Mouse (Mus musculus) testis, postnatal 14 days (tissue): ENCODE results near the gene Cobll1.

ENCODE experiments used
- DNase-seq: peaks from one replicate; pipeline ENCODE4 v3.0.0; 2021; ENCODE audit warnings: low spot score

Cobll1 gene

DNA sequence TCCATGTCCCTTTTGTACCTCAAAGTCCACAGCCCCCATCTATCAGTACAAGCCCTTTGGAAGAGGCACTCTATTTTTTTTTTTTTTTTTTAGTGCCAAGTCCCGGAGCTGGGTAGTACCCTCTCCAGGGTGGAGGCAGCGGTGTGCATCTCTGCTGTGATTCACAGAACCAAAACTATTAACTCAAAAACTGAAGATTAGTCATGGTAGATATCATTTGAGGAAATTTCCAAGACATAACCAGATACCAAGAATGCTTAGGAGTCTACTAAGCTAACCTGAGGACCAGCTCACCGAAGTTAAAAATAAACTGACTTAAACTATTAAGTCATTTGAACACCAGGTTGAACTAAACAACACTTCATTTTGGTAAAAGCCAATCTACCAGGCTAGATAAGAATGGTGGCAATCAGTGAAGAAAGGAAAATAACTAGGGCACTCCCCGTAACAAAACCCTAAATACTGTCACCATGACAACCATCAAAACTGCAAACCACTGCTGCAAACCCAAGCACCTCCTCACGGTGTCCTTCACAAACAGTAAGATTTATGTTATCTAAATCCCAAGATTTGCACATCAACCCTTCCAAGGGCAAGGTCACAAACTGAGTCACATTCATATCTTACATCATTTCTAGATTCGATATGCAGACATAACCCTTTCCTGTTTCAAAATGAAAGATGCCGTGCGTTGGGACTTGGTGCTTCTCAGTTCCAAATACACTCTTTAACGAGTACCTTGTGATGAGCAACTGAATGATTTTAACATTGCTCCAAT is 43.8 kb downstream of the Cobll1 start:
- DNase-seq, result no peak

DNA sequence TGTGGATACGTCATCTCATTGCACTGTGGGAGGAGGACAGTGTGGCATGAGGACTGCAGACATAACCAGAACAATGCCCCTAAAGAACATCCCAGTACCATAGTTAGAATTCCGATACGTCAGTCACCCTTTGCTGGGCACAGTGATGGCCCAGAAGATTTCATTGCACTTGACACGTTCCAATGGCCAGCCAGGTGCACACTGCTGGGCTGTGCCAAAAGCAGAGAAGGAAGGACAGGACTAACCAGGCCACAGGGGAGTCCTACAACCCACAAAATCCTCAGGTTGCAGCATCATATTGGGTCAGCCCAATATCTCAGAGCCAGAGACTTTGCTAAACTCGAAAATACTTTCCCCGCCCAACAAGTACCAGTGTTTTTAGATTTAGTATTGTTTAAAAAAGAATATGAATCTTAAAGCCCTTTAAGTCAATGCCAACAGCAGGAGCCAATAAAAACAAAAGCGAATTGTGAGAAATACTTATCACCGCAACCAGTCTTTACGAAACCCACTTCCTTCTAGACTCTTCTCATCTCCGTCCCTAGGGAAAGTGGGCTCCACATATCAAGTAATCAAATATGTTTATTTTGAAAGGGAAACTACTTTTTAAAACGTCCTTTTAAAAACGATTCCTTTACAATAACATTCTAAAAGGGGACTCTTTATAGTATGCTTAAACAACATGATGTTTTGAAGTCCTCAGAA is 46.0 kb downstream of the Cobll1 start:
- DNase-seq, result no peak

DNA sequence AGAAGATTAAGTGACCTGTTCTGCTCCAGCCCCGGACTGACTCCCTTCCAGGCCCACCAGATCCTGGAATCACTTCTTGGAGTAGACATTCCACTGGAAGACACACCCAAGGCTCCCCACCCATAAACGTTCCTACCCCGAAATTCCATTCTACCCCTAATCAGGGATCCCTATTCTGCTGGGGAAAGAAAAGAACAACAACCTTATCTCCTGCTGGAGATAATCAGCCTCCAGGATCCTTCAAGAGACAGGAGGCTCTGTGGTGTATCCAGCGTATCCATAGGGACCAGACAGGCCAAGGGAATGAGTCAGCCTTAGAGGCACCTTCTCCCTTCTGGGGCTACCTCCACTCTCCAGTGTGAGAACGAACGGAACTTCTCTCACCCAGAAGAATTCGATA is 47.8 kb downstream of the Cobll1 start:
- DNase-seq, result no peak

DNA sequence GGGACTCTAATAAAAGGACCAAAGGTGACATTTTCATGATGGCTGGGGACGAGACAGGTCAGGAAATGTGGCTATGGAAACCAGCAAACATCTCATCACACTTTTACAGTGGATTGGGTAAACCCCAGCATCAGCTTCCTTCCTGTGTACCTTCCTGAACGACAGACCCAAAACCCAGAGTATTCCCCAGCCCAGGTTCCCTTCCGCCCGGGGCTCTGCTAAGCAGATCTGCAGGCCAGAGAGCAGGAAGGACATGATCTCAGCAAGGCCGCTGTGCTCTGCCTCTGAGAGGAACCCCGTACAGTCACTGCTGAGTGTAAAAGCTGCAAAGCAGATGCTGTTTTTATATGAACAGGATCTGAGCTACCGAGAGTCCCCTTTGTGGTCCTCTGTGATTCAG is 49.9 kb downstream of the Cobll1 start:
- DNase-seq, result no peak

DNA sequence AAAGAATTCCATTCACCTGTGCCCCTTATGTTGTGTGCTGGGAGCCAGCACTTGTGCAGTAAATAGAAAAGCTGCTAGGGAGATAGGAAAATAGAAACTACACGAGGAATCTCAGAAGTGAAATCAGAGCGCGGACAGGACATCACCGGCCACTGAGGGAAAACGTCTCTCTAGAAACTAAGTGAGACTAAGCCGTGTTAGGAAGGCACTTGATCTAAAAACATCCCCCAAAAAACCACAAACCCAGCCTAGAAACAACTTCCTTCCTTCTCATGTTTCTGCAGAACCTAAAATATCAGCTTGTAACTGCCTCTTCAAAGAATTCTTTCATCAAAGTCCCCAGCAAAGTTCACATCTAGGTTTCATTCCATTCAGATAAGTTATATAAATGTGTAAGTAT is 50.6 kb downstream of the Cobll1 start:
- DNase-seq, result no peak

DNA sequence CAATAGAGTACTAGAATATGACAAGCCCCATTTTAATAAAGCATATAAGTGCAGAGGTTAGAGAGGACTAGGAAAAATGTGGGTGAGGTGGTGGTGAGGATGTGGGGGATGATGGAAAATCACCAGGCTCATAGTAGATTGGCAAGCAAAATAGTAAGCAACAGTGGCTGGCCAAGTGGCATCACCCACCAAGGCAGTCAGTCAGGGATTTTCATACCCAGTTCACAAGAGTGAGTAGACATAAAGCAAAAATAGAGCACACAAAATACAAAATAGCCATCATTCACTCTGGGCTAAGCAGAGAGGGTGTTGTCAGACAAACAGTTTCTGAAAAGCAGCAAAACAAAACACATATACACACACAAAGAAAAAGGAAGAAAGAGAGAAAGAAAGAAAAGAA is 51.6 kb downstream of the Cobll1 start:
- no peak for DNase-seq

DNA sequence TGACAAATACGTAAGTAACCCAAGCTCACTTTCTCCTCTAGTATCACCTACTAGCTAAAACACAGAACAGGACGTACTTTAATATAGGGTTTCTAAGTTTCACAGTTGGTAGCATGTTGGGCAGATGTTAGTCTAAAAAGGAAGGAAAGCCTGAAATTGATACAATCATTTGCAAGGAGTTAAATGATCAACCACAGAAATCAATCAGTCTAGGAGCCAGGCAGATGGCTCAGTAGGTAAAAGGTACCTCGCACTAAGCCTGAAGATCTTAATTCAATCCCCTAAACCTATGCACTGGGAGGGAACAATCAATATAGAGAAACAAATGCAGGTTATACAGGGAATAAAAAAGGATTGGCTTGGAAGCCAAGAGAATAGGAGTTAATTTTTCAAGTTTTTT is 52.0 kb downstream of the Cobll1 start:
- DNase-seq, result no peak

DNA sequence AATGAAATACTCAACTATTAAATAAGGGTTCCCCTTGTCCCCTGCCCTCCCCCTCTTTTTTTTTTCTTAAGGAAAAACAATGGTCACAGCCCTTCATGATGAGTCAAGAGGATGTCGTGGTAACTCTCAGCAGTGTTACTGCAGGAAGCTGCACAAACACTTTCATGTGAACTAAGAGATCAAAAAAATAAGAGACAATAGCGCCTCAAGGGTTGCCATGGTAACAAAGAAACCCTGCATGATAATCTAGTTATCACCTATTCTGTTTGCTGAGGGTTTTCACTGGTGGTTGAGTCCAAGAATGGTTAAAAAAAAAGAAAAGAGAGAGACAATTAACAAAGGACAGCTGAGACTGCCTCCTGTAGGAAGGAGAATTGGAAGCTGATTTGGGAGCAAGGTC is 56.5 kb downstream of the Cobll1 start:
- DNase-seq, result no peak

DNA sequence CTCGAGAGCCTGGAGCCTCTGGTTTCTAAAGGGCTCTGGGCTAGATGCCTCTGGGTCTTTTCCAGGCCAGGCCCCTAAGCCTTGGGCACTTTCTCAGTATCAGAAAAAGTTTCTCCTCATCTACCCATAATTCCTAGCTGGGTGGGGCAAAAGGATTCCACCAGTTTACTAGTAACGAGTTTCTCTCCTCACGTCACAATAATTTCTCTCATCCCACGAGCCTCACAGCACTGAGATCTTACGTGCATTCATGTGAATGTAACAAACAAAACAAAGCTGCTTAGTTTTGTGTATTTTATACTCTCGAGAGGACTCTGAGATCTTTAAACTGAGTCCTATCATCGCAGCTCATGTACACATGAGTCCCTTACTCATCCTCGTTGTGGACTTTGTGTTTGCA is 57.5 kb downstream of the Cobll1 start:
- DNase-seq, result no peak

DNA sequence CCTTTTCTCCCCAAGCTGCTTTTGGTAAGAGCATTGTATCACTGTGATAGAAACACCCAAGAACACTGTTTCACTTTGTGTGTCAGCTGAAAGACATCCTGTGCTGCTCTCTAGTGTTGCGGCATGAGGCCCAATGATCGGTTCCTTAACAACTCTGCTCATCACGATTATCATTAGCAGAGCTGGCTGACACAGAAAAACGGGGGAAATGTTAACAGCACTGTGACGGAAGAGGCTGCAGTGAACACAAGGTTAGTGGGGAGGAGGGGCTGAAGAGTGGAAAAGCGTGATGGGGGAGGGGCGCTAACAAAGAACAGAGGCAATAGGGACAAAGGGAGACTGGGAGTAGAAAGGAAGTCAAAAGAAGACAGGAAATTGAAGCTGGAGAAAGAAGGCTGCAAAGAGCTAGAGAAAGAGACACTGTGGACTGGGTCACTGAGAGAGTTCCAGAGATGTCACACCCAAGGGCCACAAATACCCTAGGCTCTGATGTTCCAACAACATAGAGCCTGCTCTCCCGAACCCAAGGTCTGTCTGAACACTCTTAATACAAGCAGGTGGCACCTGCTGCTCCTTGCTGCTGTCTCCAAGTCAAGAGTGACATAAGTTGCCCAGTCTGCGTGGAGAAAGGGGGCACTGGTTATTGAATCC is 58.0 kb downstream of the Cobll1 start:
- DNase-seq, result no peak

DNA sequence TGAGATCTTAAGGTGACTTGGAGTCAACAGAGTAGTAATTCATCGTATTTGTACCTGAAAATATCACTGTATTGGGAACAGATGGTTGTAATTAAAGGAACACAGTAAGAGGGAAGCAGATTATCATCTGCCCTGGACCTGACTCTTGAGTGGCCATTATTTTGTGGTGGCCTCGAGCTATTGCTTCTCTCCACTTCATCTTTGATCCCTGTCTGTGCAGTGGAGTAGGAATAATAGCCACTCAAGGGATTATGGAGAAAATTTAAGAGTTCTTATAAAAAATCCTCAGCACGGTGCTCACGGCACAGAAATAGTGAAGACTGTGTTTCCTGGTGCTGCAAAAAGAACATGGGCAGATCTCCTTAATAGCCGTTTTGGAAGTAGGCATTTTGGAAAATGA is 63.6 kb downstream of the Cobll1 start:
- DNase-seq, result no peak

DNA sequence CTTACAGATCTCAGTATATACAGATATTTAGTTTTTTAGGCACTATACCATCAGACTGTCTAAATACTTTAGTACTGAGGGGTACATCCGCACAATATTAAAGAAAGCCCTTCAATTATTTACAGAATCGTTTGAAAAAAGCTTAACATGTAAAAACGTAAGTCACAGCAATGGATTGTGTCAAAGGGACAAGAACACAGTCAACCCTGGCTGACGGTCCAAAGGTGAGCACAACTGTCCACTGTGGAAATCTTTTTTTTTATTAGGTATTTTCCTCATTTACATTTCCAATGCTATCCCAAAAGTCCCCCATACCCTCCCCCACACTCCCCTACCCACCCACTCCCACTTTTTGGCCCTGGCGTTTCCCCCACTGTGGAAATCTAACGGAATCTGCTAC is 67.1 kb downstream of the Cobll1 start:
- no peak for DNase-seq

DNA sequence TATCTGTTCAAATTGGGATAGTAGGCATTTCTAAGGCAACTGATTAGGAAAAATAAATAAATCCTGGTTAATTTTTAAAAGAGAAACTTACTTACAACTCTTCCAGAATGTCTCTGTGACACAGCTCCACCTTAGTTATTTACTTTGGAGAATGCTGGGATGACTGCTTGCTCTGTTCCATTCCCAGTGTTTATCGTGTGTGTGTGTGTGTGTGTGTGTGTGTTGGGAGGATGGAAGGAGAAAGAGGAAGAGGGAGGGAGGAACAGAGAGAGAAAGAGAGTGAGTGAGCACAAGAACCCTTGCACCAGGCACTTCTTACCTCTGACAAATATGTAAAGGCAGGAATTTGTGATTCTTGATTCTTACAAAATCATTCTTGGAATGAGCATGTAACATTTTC is 67.7 kb downstream of the Cobll1 start:
- DNase-seq, result no peak

DNA sequence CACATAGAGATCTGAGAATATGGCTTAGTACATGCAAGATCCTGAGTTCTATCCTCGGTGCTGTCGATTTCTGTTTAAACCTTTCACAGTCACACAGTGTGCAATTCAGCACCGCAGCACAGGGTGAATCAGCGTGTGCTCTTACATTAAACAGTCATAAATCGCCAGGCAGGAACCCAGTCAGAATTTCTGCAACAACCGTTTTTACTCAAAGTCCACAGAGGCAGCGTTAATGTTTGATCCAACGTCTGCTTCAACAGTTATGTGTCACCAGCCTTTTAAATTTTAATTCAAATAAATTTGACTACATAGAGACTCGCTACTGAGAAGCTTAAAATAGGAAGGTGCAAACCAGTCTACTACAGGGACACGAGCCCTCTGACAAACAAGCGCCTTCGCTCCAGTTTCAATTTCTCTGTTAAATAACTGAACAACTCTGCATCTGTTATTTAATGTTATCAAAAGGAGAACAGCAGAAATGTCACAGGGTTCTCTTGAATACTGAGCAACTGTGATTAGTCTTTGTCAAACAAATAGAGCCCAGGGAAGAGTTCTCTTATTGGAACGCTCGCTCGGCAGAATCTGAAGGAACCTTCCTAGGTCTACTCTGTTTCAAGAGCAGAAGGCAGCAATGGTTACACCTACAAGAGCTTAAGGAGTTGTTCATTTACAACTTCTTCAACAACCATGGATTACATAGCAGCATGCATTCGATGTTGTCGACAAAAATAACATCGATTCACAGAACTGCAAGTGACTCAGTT is 68.3 kb downstream of the Cobll1 start:
- DNase-seq, result no peak

DNA sequence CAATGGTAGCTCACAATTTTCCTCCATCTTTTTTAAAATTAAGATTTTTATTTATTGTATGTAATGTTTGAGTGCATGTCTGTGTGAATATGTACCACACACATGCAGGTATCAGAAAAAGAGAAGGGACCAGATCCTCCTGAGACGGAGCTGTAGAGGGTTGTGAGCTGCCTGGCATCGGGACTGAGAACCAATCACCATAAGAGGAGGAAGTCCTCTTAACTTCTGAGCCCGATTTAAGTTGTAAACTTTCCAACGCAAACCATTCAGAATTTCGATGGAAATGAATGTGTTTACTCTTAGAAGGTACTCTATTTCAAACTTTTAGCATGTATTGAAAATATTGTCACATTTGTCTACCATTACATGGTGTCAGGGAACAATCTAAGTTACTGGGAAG is 68.9 kb downstream of the Cobll1 start:
- DNase-seq, result no peak

DNA sequence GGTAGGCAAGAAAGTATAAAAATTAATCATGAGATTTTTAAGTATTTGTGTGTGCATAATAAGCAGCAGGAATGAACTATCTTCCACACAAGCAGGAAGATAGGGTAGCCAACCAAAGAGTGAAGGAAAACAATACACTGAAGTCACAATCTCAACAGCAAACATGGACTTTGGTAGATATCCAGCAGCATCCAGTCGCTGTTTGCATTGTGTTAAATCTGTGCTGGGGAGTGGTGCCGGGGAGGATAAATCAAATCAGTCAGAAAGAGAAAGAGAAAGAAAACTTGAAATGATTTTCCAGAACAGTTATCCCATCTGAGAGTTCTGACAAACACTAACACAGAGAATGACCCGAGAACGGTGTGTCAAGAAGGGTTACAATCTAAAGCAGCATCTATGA is 75.2 kb downstream of the Cobll1 start:
- no peak for DNase-seq

DNA sequence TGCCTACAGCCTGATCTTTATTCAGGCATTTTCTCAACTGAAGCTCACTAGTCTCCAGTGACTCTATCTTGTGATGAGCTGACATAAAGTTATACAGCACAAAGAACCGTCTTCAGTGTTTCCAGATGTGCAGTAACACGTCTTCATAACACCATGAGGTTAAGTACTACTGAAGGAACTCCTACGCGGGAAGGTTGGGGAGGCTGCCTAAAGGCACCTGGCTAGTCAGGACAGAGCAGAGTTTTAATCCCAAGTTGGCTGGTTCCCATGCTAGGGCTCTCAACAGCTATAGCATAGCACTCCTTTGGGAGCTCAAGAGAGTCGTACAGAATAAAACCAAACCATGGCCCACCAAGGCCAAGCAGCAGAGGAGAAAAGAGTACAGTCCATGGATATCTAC is 76.6 kb downstream of the Cobll1 start:
- DNase-seq, result no peak

DNA sequence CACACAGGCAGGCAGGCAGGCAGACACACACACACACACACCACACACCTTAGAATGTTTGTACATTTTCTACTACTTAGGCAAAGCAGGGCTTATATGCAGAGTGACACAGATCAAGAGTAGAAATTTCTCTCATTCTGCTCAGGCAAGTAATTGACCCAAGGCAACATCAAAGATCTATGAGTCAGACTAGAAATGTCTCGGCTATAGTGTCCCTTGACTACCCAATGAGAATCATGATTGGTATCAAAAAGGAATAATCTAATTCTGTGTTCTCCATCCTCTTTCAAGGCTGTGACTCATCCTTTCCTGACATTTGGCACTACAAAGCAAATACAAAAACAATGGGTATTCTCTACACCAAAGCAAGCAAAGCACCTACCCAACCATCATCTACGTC is 77.5 kb downstream of the Cobll1 start:
- no peak for DNase-seq

DNA sequence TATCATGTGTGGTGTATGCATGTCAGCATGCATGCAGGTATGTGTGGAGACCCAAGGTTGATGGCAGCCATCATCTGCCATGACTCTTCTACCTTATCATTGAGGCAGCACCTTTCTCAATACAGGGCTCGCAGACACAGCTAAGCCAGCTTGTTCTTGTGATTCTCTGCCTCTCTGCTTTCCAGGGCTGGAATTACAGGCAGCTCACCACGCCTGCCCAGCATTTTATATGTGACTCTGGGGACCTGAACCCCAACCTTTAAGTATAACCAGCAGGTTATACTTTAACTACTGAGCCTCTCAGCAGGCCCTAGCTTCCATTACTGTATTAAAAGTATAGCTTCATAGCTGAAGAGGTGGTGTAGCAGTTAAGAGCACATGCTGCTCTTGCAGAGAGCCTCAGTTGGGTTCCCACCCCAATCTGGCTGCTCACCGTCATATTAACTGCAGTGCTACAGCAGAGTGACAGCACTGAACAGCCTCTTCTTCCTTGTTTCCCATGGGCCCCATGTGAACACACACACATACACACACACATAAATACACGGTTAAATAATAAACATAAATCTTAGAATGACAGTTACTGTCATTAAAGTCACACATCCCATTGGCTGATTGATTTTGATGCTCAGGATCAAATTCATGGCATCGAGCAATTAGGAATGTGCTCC is 81.1 kb downstream of the Cobll1 start:
- DNase-seq, result no peak

DNA sequence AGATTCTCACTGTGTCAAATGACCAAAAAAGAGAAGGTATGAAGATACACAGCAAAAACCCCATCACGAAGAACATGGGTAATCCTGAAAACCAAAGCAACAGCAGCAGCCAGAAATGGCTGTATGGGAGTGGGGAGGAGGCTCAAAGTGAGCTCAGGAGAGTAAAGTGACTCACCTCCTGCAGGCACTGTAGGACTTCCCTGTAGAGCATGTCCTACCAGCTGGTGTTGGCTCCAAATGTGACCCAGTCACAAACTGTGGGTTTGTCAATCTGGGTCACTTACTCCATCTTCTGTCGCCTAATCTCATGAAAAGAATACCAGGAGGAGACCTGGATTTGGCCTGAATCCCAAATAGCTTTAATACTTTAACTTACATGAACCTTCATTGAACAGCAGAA is 81.9 kb downstream of the Cobll1 start:
- no peak for DNase-seq

DNA sequence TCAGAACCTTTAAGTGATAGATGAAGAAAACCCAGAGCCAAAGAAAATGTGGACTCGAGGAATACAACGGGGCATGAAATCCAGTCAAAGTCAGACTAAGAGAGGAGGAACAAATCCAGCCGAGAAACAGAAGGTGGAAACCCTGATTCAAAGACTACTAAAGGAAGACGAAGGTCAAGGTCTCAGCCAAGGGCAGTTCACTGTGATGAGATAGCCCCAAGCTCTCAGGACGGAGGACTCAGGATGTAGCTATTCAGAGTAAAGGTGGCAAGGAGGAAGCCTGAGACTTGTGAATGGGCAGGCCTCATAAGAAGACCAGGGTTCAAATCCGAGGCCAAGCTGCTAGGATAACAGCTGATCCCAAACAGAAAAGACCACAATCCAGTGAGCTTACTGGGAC is 90.3 kb downstream of the Cobll1 start:
- DNase-seq, result no peak

DNA sequence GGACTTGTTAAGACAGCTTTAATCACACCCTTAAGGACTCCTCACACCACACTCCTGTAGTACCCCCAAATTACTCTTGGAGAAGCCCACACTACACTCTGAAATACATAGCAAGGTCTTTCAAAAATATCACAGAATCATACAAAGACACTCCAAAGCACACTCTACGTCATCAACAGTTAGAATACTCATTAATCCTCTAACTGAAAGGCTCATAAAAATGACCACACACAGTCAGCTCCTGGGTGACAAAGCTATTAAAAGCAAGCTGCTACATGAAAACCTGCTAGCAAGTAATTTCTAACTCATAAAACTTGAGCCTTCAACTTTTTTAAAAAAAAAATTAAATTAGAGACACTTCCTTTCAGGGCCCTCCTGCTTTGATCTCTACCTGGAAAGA is 91.8 kb downstream of the Cobll1 start:
- DNase-seq, result no peak
